Mouse (Mus musculus): Measurements from ENCODE around the gene Cd93.

Cd93 gene

DNA sequence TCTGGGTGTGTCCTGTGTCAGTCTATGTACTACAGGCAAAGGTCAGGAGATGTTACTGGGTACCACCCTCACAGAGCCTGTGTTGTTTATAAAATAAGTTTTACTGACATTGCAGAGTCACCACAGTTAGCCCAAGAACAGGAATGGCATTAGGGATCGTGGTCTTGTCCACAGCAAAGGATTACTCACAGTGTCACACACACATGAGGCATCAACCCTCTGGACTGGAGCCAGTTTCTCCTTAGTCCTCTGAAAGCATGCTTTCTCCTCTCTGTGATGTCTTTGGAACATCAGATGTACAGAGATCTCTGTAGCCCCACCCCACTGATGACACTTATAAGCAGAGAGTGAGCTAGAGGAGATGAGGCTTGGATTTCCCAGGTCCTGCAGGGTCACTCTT, 41.1 kb downstream of the Cd93 start:
- DNase-seq (ENCODE audit: low spot score in 2 of 2), result no peak

- DNase-seq (ENCODE audit: low spot score in 2 of 2), result no peak
Measured at GRCm38 (mm10) chr2:148398901-148399685, 44.3 kb downstream of the Cd93 start.

DNA sequence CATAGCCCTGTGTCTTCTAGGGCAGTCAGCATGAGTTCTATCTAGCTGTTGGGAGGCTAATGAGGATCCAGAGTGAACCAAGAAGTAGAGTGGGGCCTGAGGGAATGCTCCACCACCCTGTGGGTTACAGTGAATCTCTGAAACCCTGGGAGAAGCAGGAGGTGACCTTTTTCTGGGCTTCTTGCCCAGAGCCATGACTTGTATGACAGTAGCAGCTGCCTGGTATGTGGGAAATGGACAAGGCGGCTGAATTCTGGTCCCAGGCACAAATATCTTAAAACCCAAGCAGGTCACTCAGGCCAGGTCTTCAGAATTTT, 45.6 kb downstream of the Cd93 start:
- no peak for DNase-seq (ENCODE audit: low spot score in 2 of 2)

DNA sequence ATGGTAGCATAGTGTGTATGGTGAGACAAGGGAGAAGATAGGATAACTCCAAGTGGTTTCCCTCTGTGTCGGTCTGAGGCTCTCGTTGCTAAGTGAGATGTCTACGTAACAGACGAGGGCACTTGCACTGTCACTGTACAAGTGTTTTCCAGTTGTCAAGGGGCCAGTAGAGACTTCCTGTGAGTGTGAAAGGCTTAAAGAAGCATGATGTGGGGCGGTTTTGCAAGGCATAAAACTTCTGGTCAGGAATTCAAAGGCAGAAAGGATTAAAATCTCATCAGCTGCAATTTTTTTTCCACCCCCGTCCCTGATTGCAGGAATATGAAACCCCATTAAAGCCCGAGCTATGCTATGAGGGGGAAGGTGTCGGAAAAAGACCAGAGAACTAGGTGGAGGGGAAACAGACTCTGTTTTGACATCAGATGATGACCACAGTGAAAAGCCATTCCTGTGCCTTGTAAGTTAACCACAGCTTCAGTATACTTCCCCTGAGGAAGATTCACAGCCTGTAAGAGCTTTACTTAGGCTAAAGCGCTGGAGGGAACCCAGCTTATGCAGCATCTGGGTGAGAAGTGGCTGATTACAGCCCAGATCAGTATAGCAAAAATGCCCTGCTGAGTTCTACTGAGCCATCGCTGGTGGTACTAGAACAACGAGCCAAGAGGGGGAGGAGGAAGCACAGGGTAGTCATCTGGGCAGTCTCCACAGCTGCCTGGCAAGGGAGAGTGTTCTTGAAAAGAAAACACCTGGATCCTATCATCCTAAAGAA, 46.2 kb downstream of the Cd93 start:
- no peak for DNase-seq (ENCODE audit: low spot score in 2 of 2)

- no peak for DNase-seq (ENCODE audit: low spot score in 2 of 2)
Measured at GRCm38 (mm10) chr2:148396209-148396608, 47.2 kb downstream of the Cd93 start.

- peak; percentile 48 to 56 for DNase-seq (ENCODE audit: low spot score in 2 of 2)
Measured at GRCm38 (mm10) chr2:148395131-148396051, 48.0 kb downstream of the Cd93 start, which contains the start of gene Sstr4. Gene Sstr4 (plus strand): TSS chr2:148395344.

GRCm38 (mm10) chr2:148393846-148394245, 49.5 kb downstream of the Cd93 start:
- no peak for DNase-seq (ENCODE audit: low spot score in 2 of 2)

GRCm38 (mm10) chr2:148393149-148393548, 50.2 kb downstream of the Cd93 start:
- DNase-seq (ENCODE audit: low spot score in 2 of 2), result no peak

- no peak for DNase-seq (ENCODE audit: low spot score in 2 of 2)
Measured at GRCm38 (mm10) chr2:148387652-148388581, 55.4 kb downstream of the Cd93 start.

DNA sequence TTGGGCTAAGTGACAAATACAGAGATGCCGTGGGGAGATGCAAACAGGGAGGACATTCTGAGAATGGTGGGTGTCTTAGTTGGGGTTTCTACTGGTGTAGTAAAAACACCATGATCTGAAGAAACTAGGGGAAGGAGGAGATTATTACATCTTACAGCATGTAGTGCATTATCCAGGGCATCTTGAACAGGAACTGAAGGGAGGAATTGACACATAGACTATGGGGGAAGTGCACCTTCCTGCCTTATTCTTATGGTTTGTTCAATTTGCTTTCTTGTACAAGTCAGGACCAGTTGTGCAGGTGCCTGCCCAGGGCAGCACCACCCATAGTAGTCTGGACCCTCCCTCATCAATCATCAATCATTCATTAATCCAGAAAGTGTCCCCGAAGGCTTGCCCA, 56.4 kb downstream of the Cd93 start:
- no peak for DNase-seq (ENCODE audit: low spot score in 2 of 2)
